In the genomic region with DNA sequence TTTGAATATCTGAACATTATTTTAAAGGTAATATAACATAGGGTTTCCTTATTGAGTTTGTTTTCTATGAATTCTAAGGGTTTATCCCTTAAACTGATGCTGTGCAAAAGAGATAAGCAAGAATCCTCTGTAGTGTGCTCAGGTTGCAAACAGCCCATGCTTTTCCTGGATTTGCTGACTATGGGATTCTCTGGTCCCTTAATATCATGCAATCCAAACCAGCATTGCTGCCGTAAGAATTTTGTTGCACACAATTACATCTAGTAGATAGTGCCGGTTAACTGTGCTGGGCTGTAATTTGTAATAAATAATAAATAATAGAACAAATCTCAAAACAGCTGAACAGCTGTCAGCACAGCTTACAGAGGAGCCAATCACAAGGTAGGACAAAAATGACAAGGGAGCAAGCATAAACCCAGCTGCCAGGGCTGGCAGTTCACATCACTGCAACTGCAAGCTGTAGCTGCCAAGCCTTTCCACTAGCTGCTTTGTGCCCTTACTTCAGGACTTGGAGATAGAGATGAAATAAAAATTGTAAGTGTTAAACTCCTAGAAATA, we compare ENCODE assay signal across 21 mouse cellular contexts.
A peak's percentile ranks its signal among the peaks of the same experiment; 100 is the strongest.
DNase-seq lines count a peak whose midpoint lies in the region; ATAC-seq and TF ChIP-seq lines count a peak whose summit lies in the region.
"Had no signal": no experiment of that assay in that cellular context is flagged by ENCODE, and none has a peak within 500 bp of the region (broad histone marks: within the 10 kb centered on the region; RNA-seq: fewer than 3 reads in every experiment).

No protein-coding gene starts in this region.

- no peak overlapping the region for H3K27ac ChIP-seq in hindbrain, embryonic 11.5 days (ENCODE audit: low read depth, low read length)
- no peak overlapping the region for H3K27ac ChIP-seq in hindbrain, embryonic 12.5 days
- no peak overlapping the region for H3K27ac ChIP-seq in ES-E14 (ENCODE audit: insufficient read depth, low read depth, low read length, poor library complexity, severe bottlenecking)
- no peak overlapping the region for H3K27ac ChIP-seq in hindbrain, embryonic 15.5 days (replicated peaks)
- no peak overlapping the region for H3K27ac ChIP-seq in neural tube, embryonic 14.5 days (ENCODE audit: low read depth, low read length)
- H3K27ac ChIP-seq in intestine, postnatal 0 days (ENCODE audit: low read depth, low read length): no peak overlapping the region
- H3K27ac ChIP-seq: left cerebral cortex, adult 2 months; limb, embryonic 12.5 days; liver, embryonic 13.5 days; lung, embryonic 15.5 days; macrophage had no signal

- DNase-seq in hindbrain, embryonic 11.5 days (ENCODE audit: low spot score): no peak
- no peak for DNase-seq in ES-E14 (ENCODE audit: low read depth, low spot score)
- no peak for DNase-seq in frontal cortex, postnatal 25 days (ENCODE audit: low spot score in 2 of 2)
- DNase-seq: B cell, adult 2 months; cerebellum, adult 8-10 months; heart, postnatal 14 days; kidney, postnatal 4 days; layer of hippocampus, adult 9-11 months; liver, embryonic 13.5 days; right cerebral cortex, postnatal 25 days; thymus, adult 2 months had no signal

- H3K9me3 ChIP-seq in hindbrain, embryonic 11.5 days (ENCODE audit: control insufficient read depth, low read length): no peaks in the 10 kb centered on the region
- no peaks in the 10 kb centered on the region for H3K9me3 ChIP-seq in hindbrain, embryonic 12.5 days (replicated peaks)
- no peaks in the 10 kb centered on the region for H3K9me3 ChIP-seq in ES-E14 (ENCODE audit: control insufficient read depth, insufficient read depth, low read depth, low read length)
- H3K9me3 ChIP-seq in hindbrain, embryonic 15.5 days: no peaks in the 10 kb centered on the region
- H3K9me3 ChIP-seq in neural tube, embryonic 14.5 days (ENCODE audit: control insufficient read depth, low read length): no peaks in the 10 kb centered on the region
- no peaks in the 10 kb centered on the region for H3K9me3 ChIP-seq in intestine, postnatal 0 days (ENCODE audit: control insufficient read depth)
- H3K9me3 ChIP-seq: heart, embryonic 12.5 days; limb, embryonic 12.5 days; liver, embryonic 13.5 days; lung, embryonic 15.5 days had no signal

- H3K4me2 ChIP-seq in hindbrain, embryonic 11.5 days (replicated peaks; ENCODE audit: low read depth, low read length): no peak overlapping the region
- no peak overlapping the region for H3K4me2 ChIP-seq in hindbrain, embryonic 12.5 days (replicated peaks)
- H3K4me2 ChIP-seq in hindbrain, embryonic 15.5 days: no peak overlapping the region
- H3K4me2 ChIP-seq in neural tube, embryonic 14.5 days (ENCODE audit: low read depth, low read length): no peak overlapping the region
- H3K4me2 ChIP-seq in intestine, postnatal 0 days (replicated peaks; ENCODE audit: low read depth): no peak overlapping the region
- H3K4me2 ChIP-seq: heart, embryonic 12.5 days; limb, embryonic 12.5 days; liver, embryonic 13.5 days; lung, embryonic 15.5 days had no signal

- no peak overlapping the region for H3K9ac ChIP-seq in hindbrain, embryonic 11.5 days (ENCODE audit: low read depth, low read length)
- H3K9ac ChIP-seq in hindbrain, embryonic 12.5 days: no peak overlapping the region
- H3K9ac ChIP-seq in ES-E14 (ENCODE audit: insufficient read depth, low read depth, low read length, poor library complexity, severe bottlenecking): no peak overlapping the region
- no peak overlapping the region for H3K9ac ChIP-seq in hindbrain, embryonic 15.5 days
- H3K9ac ChIP-seq in neural tube, embryonic 14.5 days (replicated peaks; ENCODE audit: low read depth, low read length): no peak overlapping the region
- no peak overlapping the region for H3K9ac ChIP-seq in intestine, postnatal 0 days (ENCODE audit: low read depth, low read length)
- H3K9ac ChIP-seq: heart, embryonic 12.5 days; limb, embryonic 12.5 days; liver, embryonic 13.5 days; lung, embryonic 15.5 days had no signal

- no peak for TF ChIP-seq CTCF in intestine, postnatal 0 days (IDR thresholded peaks at IDR 0.05; ENCODE audit: low read depth)

- H3K4me1 ChIP-seq in hindbrain, embryonic 11.5 days (replicated peaks; ENCODE audit: control insufficient read depth, insufficient read depth, low read length): no peaks in the 10 kb centered on the region
- no peaks in the 10 kb centered on the region for H3K4me1 ChIP-seq in hindbrain, embryonic 12.5 days
- no peaks in the 10 kb centered on the region for H3K4me1 ChIP-seq in ES-E14 (ENCODE audit: control insufficient read depth in 2 of 2, insufficient read depth in 2 of 2, low read length in 2 of 2, poor library complexity in 1 of 2)
- H3K4me1 ChIP-seq in hindbrain, embryonic 15.5 days (replicated peaks): no peaks in the 10 kb centered on the region
- H3K4me1 ChIP-seq in neural tube, embryonic 14.5 days (ENCODE audit: control insufficient read depth, insufficient read depth, low read length): no peaks in the 10 kb centered on the region
- H3K4me1 ChIP-seq in intestine, postnatal 0 days (replicated peaks; ENCODE audit: control insufficient read depth, insufficient read depth, low read length): no peaks in the 10 kb centered on the region
- H3K4me1 ChIP-seq: heart, embryonic 12.5 days; limb, embryonic 12.5 days; liver, embryonic 13.5 days; lung, embryonic 15.5 days had no signal

- no peaks in the 10 kb centered on the region for H3K36me3 ChIP-seq in hindbrain, embryonic 11.5 days (ENCODE audit: control insufficient read depth, insufficient read depth, low read length)
- no peaks in the 10 kb centered on the region for H3K36me3 ChIP-seq in hindbrain, embryonic 12.5 days
- no peaks in the 10 kb centered on the region for H3K36me3 ChIP-seq in ES-E14 (ENCODE audit: control insufficient read depth, insufficient read depth, low read length, poor library complexity, severe bottlenecking)
- no peaks in the 10 kb centered on the region for H3K36me3 ChIP-seq in hindbrain, embryonic 15.5 days
- no peaks in the 10 kb centered on the region for H3K36me3 ChIP-seq in neural tube, embryonic 14.5 days (ENCODE audit: control insufficient read depth, insufficient read depth, low read length)
- H3K36me3 ChIP-seq in intestine, postnatal 0 days (ENCODE audit: control insufficient read depth, insufficient read depth): no peaks in the 10 kb centered on the region
- H3K36me3 ChIP-seq: heart, embryonic 12.5 days; limb, embryonic 12.5 days; liver, embryonic 13.5 days; lung, embryonic 15.5 days had no signal

- WGBS in hindbrain, embryonic 11.5 days: 88% methylated on average over 2 of the region's 2 CpGs
- WGBS in hindbrain, embryonic 12.5 days: 64% methylated on average over 2 of the region's 2 CpGs
- WGBS in hindbrain, embryonic 15.5 days: 48% methylated on average over 2 of the region's 2 CpGs
- 35% methylated on average over 2 of the region's 2 CpGs for WGBS in neural tube, embryonic 14.5 days
- 80% methylated on average over 2 of the region's 2 CpGs for WGBS in intestine, postnatal 0 days

- in situ Hi-C loops in ES-E14 (cut with MboI; ENCODE audit: low sequenced_read_pairs in 2 of 2, unreplicated experiment in 2 of 2): no loop called here

- no peaks in the 10 kb centered on the region for H3K27me3 ChIP-seq in hindbrain, embryonic 11.5 days (ENCODE audit: control insufficient read depth, insufficient read depth, low read length)
- H3K27me3 ChIP-seq in hindbrain, embryonic 12.5 days: no peaks in the 10 kb centered on the region
- no peaks in the 10 kb centered on the region for H3K27me3 ChIP-seq in hindbrain, embryonic 15.5 days
- no peaks in the 10 kb centered on the region for H3K27me3 ChIP-seq in neural tube, embryonic 14.5 days (ENCODE audit: control insufficient read depth, insufficient read depth, low read length)
- no peaks in the 10 kb centered on the region for H3K27me3 ChIP-seq in intestine, postnatal 0 days (replicated peaks; ENCODE audit: control insufficient read depth, insufficient read depth, low read length)
- H3K27me3 ChIP-seq: heart, embryonic 12.5 days; limb, embryonic 12.5 days; liver, embryonic 13.5 days; lung, embryonic 15.5 days had no signal

- peak; percentile 27; the same call in 1 of the 2 replicates for ATAC-seq in hindbrain, embryonic 11.5 days (ENCODE audit: low FRiP score)
- no peak for ATAC-seq in hindbrain, embryonic 12.5 days (ENCODE audit: low FRiP score)
- ATAC-seq in hindbrain, embryonic 15.5 days (ENCODE audit: low FRiP score, low read depth): peak; percentile 73; the same call in 1 of the 2 replicates
- ATAC-seq in neural tube, embryonic 14.5 days (ENCODE audit: low read depth): peak; percentile 89
- no peak for ATAC-seq in intestine, postnatal 0 days
- ATAC-seq: forebrain, embryonic 16.5 days had no signal

- H3K4me3 ChIP-seq in hindbrain, embryonic 11.5 days (ENCODE audit: low read depth, low read length): no peak overlapping the region
- no peak overlapping the region for H3K4me3 ChIP-seq in hindbrain, embryonic 12.5 days
- H3K4me3 ChIP-seq in ES-E14 (ENCODE audit: insufficient read depth in 1 of 2, low read depth in 1 of 2, low read length in 2 of 2, poor library complexity in 1 of 2, severe bottlenecking in 1 of 2): no peak overlapping the region
- H3K4me3 ChIP-seq in hindbrain, embryonic 15.5 days: no peak overlapping the region
- H3K4me3 ChIP-seq in neural tube, embryonic 14.5 days (ENCODE audit: low read depth, low read length): no peak overlapping the region
- H3K4me3 ChIP-seq in intestine, postnatal 0 days (ENCODE audit: low read depth, low read length): no peak overlapping the region
- H3K4me3 ChIP-seq: heart, embryonic 12.5 days; left cerebral cortex, adult 2 months; limb, embryonic 12.5 days; liver, embryonic 13.5 days; lung, embryonic 15.5 days had no signal

TF ChIP-seq in ES-E14, 5 proteins besides CTCF, POLR2A, EP300 and RAD21:
- no peak for TF ChIP-seq ZNF384 (IDR thresholded peaks at IDR 0.05; ENCODE audit: low read depth, low read length)
- TF ChIP-seq MAFK (IDR thresholded peaks at IDR 0.05; ENCODE audit: insufficient read depth, low read depth, low read length): 0 out of 2 replicates have a peak, but pooled peaks have one; percentile 35
TF ChIP-seq in ES-E14: peak in this region for 1.

Comparison
In these comparisons a context has a peak if more than half of its experiments do, and no peak if none do; other contexts are left out.
1. ATAC-seq: peak in hindbrain, embryonic 11.5 days (single experiment), hindbrain, embryonic 15.5 days (single experiment) and neural tube, embryonic 14.5 days (single experiment); none in hindbrain, embryonic 12.5 days (single experiment) and intestine, postnatal 0 days (single experiment).